ENCODE assay signal across 10 mouse cellular contexts in the genomic region with DNA sequence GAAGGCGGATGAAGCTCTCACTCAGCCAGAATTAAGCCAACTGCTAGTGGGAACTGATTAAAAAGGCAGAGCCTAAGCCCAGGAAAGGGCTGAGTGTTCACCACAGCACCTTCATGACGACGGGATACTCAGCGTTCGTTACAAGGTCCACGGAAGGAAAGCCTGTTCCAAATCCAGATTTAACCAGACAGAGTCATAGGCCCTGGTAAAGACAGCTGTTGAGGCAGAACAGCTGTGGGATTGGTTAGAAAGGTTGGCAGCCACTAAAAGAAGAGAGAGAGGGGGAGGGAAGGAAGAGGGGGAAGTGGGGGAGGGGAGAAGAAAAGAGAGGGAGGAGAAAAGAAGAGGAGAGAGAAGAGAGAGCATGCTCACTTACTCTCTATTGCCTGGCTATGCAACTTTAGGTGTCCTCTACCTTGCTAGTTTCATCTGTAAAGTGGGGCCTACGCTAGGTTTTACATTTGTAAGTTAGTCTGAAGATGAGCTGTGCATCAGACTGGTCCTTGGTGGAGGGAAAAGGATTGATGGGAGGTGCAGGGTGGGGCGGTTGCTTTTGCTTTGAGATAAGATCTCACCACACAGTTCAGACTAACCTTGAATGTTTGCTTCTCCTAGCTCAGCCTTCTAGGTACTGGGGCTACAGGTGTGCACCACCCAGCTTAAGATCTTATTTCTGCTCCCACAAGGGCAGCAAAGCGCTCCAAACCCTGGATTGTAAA. TPM values are rescaled to one million over a fixed set of nuclear protein-coding genes. Genes with fewer than 3 reads are reported as not detected.
DNase-seq lines count a peak whose midpoint lies in the region; ATAC-seq and TF ChIP-seq lines count a peak whose summit lies in the region.
"Had no signal": no experiment of that assay in that cellular context is flagged by ENCODE, and none has a peak within 500 bp of the region (broad histone marks: within the 10 kb centered on the region; RNA-seq: fewer than 3 reads in every experiment).

No protein-coding gene starts in this region.

- H3K36me3 ChIP-seq in heart, adult 2 months (ENCODE audit: control insufficient read depth, insufficient read depth, low read length): no peaks in the 10 kb centered on the region
- H3K36me3 ChIP-seq in C2C12 (ENCODE audit: control insufficient read depth, insufficient read depth): peaks cover 19% of the 10 kb centered on the region
- no peaks in the 10 kb centered on the region for H3K36me3 ChIP-seq in forebrain, embryonic 13.5 days (ENCODE audit: poor library complexity, severe bottlenecking)
- peaks cover 30% of the 10 kb centered on the region for H3K36me3 ChIP-seq in limb, embryonic 14.5 days (ENCODE audit: control insufficient read depth, insufficient read depth, low read length)

- H3K27me3 ChIP-seq in heart, adult 2 months (ENCODE audit: control insufficient read depth, insufficient read depth, low read length): no peaks in the 10 kb centered on the region
- H3K27me3 ChIP-seq in C2C12 (ENCODE audit: control insufficient read depth, insufficient read depth, insufficient read length): no peaks in the 10 kb centered on the region
- no peaks in the 10 kb centered on the region; the same call in 1 of the 2 replicates for H3K27me3 ChIP-seq in forebrain, embryonic 13.5 days
- H3K27me3 ChIP-seq in limb, embryonic 14.5 days (ENCODE audit: control insufficient read depth, insufficient read depth, low read length): no peaks in the 10 kb centered on the region

- no peak for ATAC-seq in forebrain, embryonic 13.5 days
- ATAC-seq in limb, embryonic 14.5 days (ENCODE audit: low FRiP score, low read depth): no peak

- peaks cover 3% of the 10 kb centered on the region for H3K79me3 ChIP-seq in C2C12 (ENCODE audit: low read depth)

- 52% methylated on average over 9 of the region's 9 CpGs for WGBS in heart, adult 2 months
- WGBS in forebrain, embryonic 13.5 days: 69% methylated on average over 9 of the region's 9 CpGs
- 58% methylated on average over 9 of the region's 9 CpGs for WGBS in limb, embryonic 14.5 days

- H3ac ChIP-seq in C2C12 (ENCODE audit: control insufficient read depth, insufficient read length, low read depth): no peak overlapping the region

- peak overlapping the region; percentile 42 for H3K27ac ChIP-seq in heart, adult 2 months
- peak overlapping the region; percentile 68 for H3K27ac ChIP-seq in forebrain, embryonic 13.5 days
- H3K27ac ChIP-seq in limb, embryonic 14.5 days (replicated peaks; ENCODE audit: low read depth, low read length): peak overlapping the region; percentile 52
- H3K27ac ChIP-seq: left cerebral cortex, adult 2 months had no signal

- TF ChIP-seq EP300 in heart, adult 2 months (IDR thresholded peaks at IDR 0.05; ENCODE audit: insufficient read depth, low read depth, low read length): no peak

- no peak for DNase-seq in heart, adult 2 months
- DNase-seq in heart, adult 9 months (ENCODE audit: low spot score in 2 of 2): no peak
- peak; percentile 61 for DNase-seq in limb, embryonic 14.5 days (ENCODE audit: low spot score)
- DNase-seq in cerebellum, adult 18-20 months: no peak
- DNase-seq in gastrocnemius, postnatal 10 days: no peak
- DNase-seq in cerebellum, adult 8-10 months: no peak
- DNase-seq: right cerebral cortex, postnatal 14 days had no signal

- no peak overlapping the region for H3K4me2 ChIP-seq in forebrain, embryonic 13.5 days
- H3K4me2 ChIP-seq in limb, embryonic 14.5 days (replicated peaks; ENCODE audit: low read depth, low read length, severe bottlenecking): no peak overlapping the region

- no peak overlapping the region for H3K9ac ChIP-seq in heart, adult 2 months (ENCODE audit: low read depth, low read length)
- no peak overlapping the region for H3K9ac ChIP-seq in forebrain, embryonic 13.5 days
- no peak overlapping the region for H3K9ac ChIP-seq in limb, embryonic 14.5 days (ENCODE audit: low read depth, low read length, severe bottlenecking)

- no peaks in the 10 kb centered on the region for H3K9me3 ChIP-seq in forebrain, embryonic 13.5 days (replicated peaks)
- H3K9me3 ChIP-seq in limb, embryonic 14.5 days (ENCODE audit: control insufficient read depth, low read length): no peaks in the 10 kb centered on the region

- H3K79me2 ChIP-seq in heart, adult 2 months (replicated peaks; ENCODE audit: control insufficient read depth, insufficient read depth, low read length): no peaks in the 10 kb centered on the region
- H3K79me2 ChIP-seq in C2C12 (ENCODE audit: control insufficient read depth, insufficient read depth): peaks cover 46% of the 10 kb centered on the region

- H3K4me3 ChIP-seq in heart, adult 2 months: no peak overlapping the region
- H3K4me3 ChIP-seq in C2C12 (ENCODE audit: insufficient read depth, poor library complexity, severe bottlenecking): no peak overlapping the region
- H3K4me3 ChIP-seq in forebrain, embryonic 13.5 days: no peak overlapping the region
- no peak overlapping the region for H3K4me3 ChIP-seq in limb, embryonic 14.5 days (replicated peaks; ENCODE audit: low read length)
- H3K4me3 ChIP-seq: left cerebral cortex, adult 2 months had no signal

- peaks cover 29% of the 10 kb centered on the region for H3K4me1 ChIP-seq in heart, adult 2 months (ENCODE audit: control insufficient read depth, insufficient read depth, low read length)
- H3K4me1 ChIP-seq in forebrain, embryonic 13.5 days: peaks cover 47% of the 10 kb centered on the region
- H3K4me1 ChIP-seq in limb, embryonic 14.5 days (ENCODE audit: control insufficient read depth, insufficient read depth, low read length): peaks cover 89% of the 10 kb centered on the region

- TF ChIP-seq POLR2A in heart, adult 2 months (IDR thresholded peaks at IDR 0.05; ENCODE audit: insufficient read depth, low read depth, low read length): no peak
- TF ChIP-seq POLR2A in limb, embryonic 14.5 days (IDR thresholded peaks at IDR 0.05; ENCODE audit: borderline replicate concordance, extremely low read depth, insufficient read depth, insufficient read length): no peak

- no peak for TF ChIP-seq CTCF in heart, adult 2 months (IDR thresholded peaks at IDR 0.05)
- TF ChIP-seq CTCF in C2C12 (IDR thresholded peaks at IDR 0.05; ENCODE audit: control insufficient read depth, insufficient read depth, insufficient read length): no peak

- intact Hi-C loops in heart, adult 2 months (cut with DNase I): loop anchor here (2.0 kb wide), 1 partner anchor 26 kb away; no protein-coding TSS in a partner anchor

TF ChIP-seq in C2C12, 6 proteins besides CTCF, POLR2A, EP300 and RAD21:
- TF ChIP-seq USF1 (IDR thresholded peaks at IDR 0.05; ENCODE audit: low read depth) (no peak), MYOD1 (IDR thresholded peaks at IDR 0.05; ENCODE audit: control insufficient read depth, insufficient read length, low read depth) (peak; percentile 87), MAX (IDR thresholded peaks at IDR 0.05) (no peak)

RNA-seq across cellular contexts. Expression of a gene that starts 5.9 kb away (rescaled TPM):
- 10 to 100 TPM; 30.8 to 33.8 TPM for total RNA-seq in heart, adult 2 months (2021)
- polyA plus RNA-seq in heart, adult 2 months (2012; rRNA removed): 57.6 and 58.2 TPM in 2 replicates
- 120 TPM for polyA plus RNA-seq in C2C12 (2012; fragmentation: generic; extraction: Trizol)
- polyA plus RNA-seq in forebrain, embryonic 13.5 days (2015; fragmentation: Nextera tagmentation; extraction: Ambion mirVana): 36.2 and 38.3 TPM in 2 replicates
- 115 and 157 TPM in 2 replicates for polyA plus RNA-seq in limb, embryonic 14.5 days (2012; rRNA removed)
- polyA plus RNA-seq in limb, embryonic 14.5 days (2014; fragmentation: Nextera tagmentation; extraction: Ambion mirVana): 129 and 141 TPM in 2 replicates
- total RNA-seq in gastrocnemius, postnatal 10 days (2021): 10 to 100 TPM; 26.0 to 37.9 TPM

RNA-seq across cellular contexts. Expression of a gene that starts 35.0 kb away (rescaled TPM):
- 1 to 10 TPM; 5.1 to 5.5 TPM for total RNA-seq in heart, adult 2 months (2021)
- polyA plus RNA-seq in heart, adult 2 months (2012; rRNA removed): 5.6 and 7.0 TPM in 2 replicates
- polyA plus RNA-seq in C2C12 (2012; fragmentation: generic; extraction: Trizol): 4.0 TPM
- polyA plus RNA-seq in forebrain, embryonic 13.5 days (2015; fragmentation: Nextera tagmentation; extraction: Ambion mirVana): 0.21 and 0.74 TPM in 2 replicates
- polyA plus RNA-seq in limb, embryonic 14.5 days (2012; rRNA removed): 2.7 and 3.2 TPM in 2 replicates
- polyA plus RNA-seq in limb, embryonic 14.5 days (2014; fragmentation: Nextera tagmentation; extraction: Ambion mirVana): 3.4 and 5.2 TPM in 2 replicates
- total RNA-seq in gastrocnemius, postnatal 10 days (2021): 1 to 10 TPM; 1.4 to 2.8 TPM

RNA-seq across cellular contexts. Expression of a gene that starts 37.0 kb away (rescaled TPM):
- total RNA-seq in heart, adult 2 months (2021): 10 to 100 TPM; 59.9 to 63.6 TPM
- 37.4 and 62.3 TPM in 2 replicates for polyA plus RNA-seq in heart, adult 2 months (2012; rRNA removed)
- polyA plus RNA-seq in C2C12 (2012; fragmentation: generic; extraction: Trizol): 26.4 TPM
- 5.5 and 5.6 TPM in 2 replicates for polyA plus RNA-seq in forebrain, embryonic 13.5 days (2015; fragmentation: Nextera tagmentation; extraction: Ambion mirVana)
- 106 TPM in 2 replicates for polyA plus RNA-seq in limb, embryonic 14.5 days (2012; rRNA removed)
- 83.3 and 94.1 TPM in 2 replicates for polyA plus RNA-seq in limb, embryonic 14.5 days (2014; fragmentation: Nextera tagmentation; extraction: Ambion mirVana)
- 10 to 100 TPM; 21.1 to 27.7 TPM for total RNA-seq in gastrocnemius, postnatal 10 days (2021)
